Mouse (Mus musculus) heart, adult 2 months (tissue): ENCODE measurements at regions not wholly inside any gene's neighbourhood (a gene's known extent, or its start where the extent isn't known, plus 50 kb on each side); places are given as distances from the start of the nearest gene placed in this dataset.

ENCODE experiments used
- CTCF ChIP-seq: fragments of 200-600 bp; IDR thresholded peaks from 2 replicates; pipeline ENCODE4 v1.8.1; 2022; ENCODE audit warnings: antibody characterized with exemption, mild to moderate bottlenecking, moderate library complexity
- POLR2A ChIP-seq: fragments of 200-500 bp; IDR thresholded peaks from 2 replicates; pipeline ENCODE4 v1.6.1; 2011; ENCODE audit warnings: mild to moderate bottlenecking, low read depth, low read length, control low read depth; ENCODE audit not compliant: insufficient read depth

GRCm38 (mm10) chr9:41439979-41440378 is 278.5 kb upstream of the Ubash3b start:
- TF ChIP-seq CTCF (no peak), POLR2A (no peak)
